Mouse (Mus musculus) adrenal gland (tissue): ENCODE data around the gene Gm10570.

Experiments
- intact Hi-C: fragments of 180-260 bp; cut with DNase I; formaldehyde crosslinking; loops from one replicate; pipeline ENCODE4 v1.15.1; 2025

The Gm10570 gene

GRCm38 (mm10) chr4:130273698-130274345 lies 34.7 kb downstream of the Gm10570 start:
- intact Hi-C loops, result no loop called here

- intact Hi-C loops, result no loop called here
These were observed 37.7 kb downstream of the Gm10570 start for GRCm38 (mm10) chr4:130270611-130271347.

GRCm38 (mm10) chr4:130270089-130270488 lies 38.4 kb downstream of the Gm10570 start:
- intact Hi-C loops, result no loop called here

GRCm38 (mm10) chr4:130268736-130269135 lies 39.7 kb downstream of the Gm10570 start:
- intact Hi-C loops, result no loop called here

- intact Hi-C loops, result no loop called here
These were observed 41.4 kb downstream of the Gm10570 start for GRCm38 (mm10) chr4:130267069-130267468.

GRCm38 (mm10) chr4:130266601-130267000 lies 41.9 kb downstream of the Gm10570 start:
- intact Hi-C loops, result no loop called here

- intact Hi-C loops, result loop anchor here (1.0 kb wide), 1 partner anchor 27 kb away; no protein-coding TSS in a partner anchor
These were observed 43.6 kb downstream of the Gm10570 start for GRCm38 (mm10) chr4:130264698-130265349.

- intact Hi-C loops, result loop anchor here (1.0 kb wide), 1 partner anchor 28 kb away; no protein-coding TSS in a partner anchor
These were observed 44.3 kb downstream of the Gm10570 start for GRCm38 (mm10) chr4:130264131-130264530.

GRCm38 (mm10) chr4:130260406-130260805 lies 48.1 kb downstream of the Gm10570 start:
- intact Hi-C loops, result no loop called here
